In genomic region chr3:28229503-28229902, GRCm38 (mm10) we compare ENCODE assay signal across 19 mouse cellular contexts. TPM values are rescaled to one million over a fixed set of nuclear protein-coding genes. Genes with fewer than 3 reads are reported as not detected.
DNase-seq lines count a peak whose midpoint lies in the region; ATAC-seq and TF ChIP-seq lines count a peak whose summit lies in the region.
"Had no signal": no experiment of that assay in that cellular context is flagged by ENCODE, and none has a peak within 500 bp of the region (broad histone marks: within the 10 kb centered on the region; RNA-seq: fewer than 3 reads in every experiment).

No protein-coding gene starts in this region.

- peaks cover 0 to 14% of the 10 kb centered on the region in 2 experiments; a peak in 2 of 4 replicates for H3K36me3 ChIP-seq in MEL (ENCODE audit: control insufficient read depth in 1 of 2, insufficient read depth in 2 of 2, low read length in 2 of 2)
- H3K36me3 ChIP-seq in small intestine, adult 2 months (ENCODE audit: control insufficient read depth, insufficient read depth, low read length) = no peaks in the 10 kb centered on the region
- no peaks in the 10 kb centered on the region for H3K36me3 ChIP-seq in hindbrain, postnatal 0 days (ENCODE audit: insufficient read depth, low read length)
- H3K36me3 ChIP-seq: limb, embryonic 12.5 days had no signal

- H3K27me3 ChIP-seq in MEL (ENCODE audit: control insufficient read depth in 1 of 2, insufficient read depth in 2 of 2, low read length in 2 of 2) = no peaks in the 10 kb centered on the region
- H3K27me3 ChIP-seq in small intestine, adult 2 months (ENCODE audit: control insufficient read depth, insufficient read depth, low read length) = no peaks in the 10 kb centered on the region
- H3K27me3 ChIP-seq in hindbrain, postnatal 0 days (ENCODE audit: insufficient read depth, low read length) = no peaks in the 10 kb centered on the region
- H3K27me3 ChIP-seq: limb, embryonic 12.5 days had no signal

- H3K79me2 ChIP-seq in MEL (ENCODE audit: control insufficient read depth, insufficient read depth, low read length, poor library complexity) = no peaks in the 10 kb centered on the region

- TF ChIP-seq RAD21 in MEL (IDR thresholded peaks at IDR 0.05; ENCODE audit: low read depth, low read length) = no peak

- no peaks in the 10 kb centered on the region for H3K9me3 ChIP-seq in MEL (replicated peaks; ENCODE audit: insufficient read depth, low read length)
- no peaks in the 10 kb centered on the region for H3K9me3 ChIP-seq in hindbrain, postnatal 0 days (ENCODE audit: low read length)
- H3K9me3 ChIP-seq: limb, embryonic 12.5 days had no signal

- peaks cover 0 to 27% of the 10 kb centered on the region in 2 experiments; a peak in 2 of 4 replicates for H3K4me1 ChIP-seq in MEL (ENCODE audit: control insufficient read depth in 1 of 2, insufficient read depth in 2 of 2, low read length in 2 of 2)
- H3K4me1 ChIP-seq in small intestine, adult 2 months (ENCODE audit: control insufficient read depth, insufficient read depth, insufficient read length, low read length) = peaks cover 26% of the 10 kb centered on the region; the same call in 1 of the 2 replicates
- peaks cover 5% of the 10 kb centered on the region; the same call in 1 of the 2 replicates for H3K4me1 ChIP-seq in hindbrain, postnatal 0 days (ENCODE audit: insufficient read depth, low read length)

- no peak overlapping the region for H3K9ac ChIP-seq in MEL (ENCODE audit: control insufficient read depth, low read depth, low read length, poor library complexity, severe bottlenecking)
- H3K9ac ChIP-seq in hindbrain, postnatal 0 days (replicated peaks; ENCODE audit: low read length) = no peak overlapping the region
- H3K9ac ChIP-seq: hindbrain, embryonic 14.5 days; limb, embryonic 12.5 days had no signal

- no peak for TF ChIP-seq POLR2A in MEL (IDR thresholded peaks at IDR 0.05; ENCODE audit: control insufficient read depth in 1 of 2, insufficient read depth in 1 of 2, low read depth in 1 of 2, low read length in 2 of 2, poor library complexity in 1 of 2)
- no peak; the same call in 1 of the 2 replicates for TF ChIP-seq POLR2A in small intestine, adult 2 months (IDR thresholded peaks at IDR 0.05; ENCODE audit: low read depth, low read length)

- 34% methylated on average over 2 of the region's 2 CpGs for WGBS in small intestine, adult 2 months
- WGBS in hindbrain, postnatal 0 days = 93% methylated on average over 2 of the region's 2 CpGs

- ATAC-seq in hindbrain, postnatal 0 days = no peak
- ATAC-seq: forebrain, embryonic 14.5 days had no signal

- peak; percentile 60 to 68 for TF ChIP-seq EP300 in MEL (IDR thresholded peaks at IDR 0.05; ENCODE audit: low read depth in 1 of 2, low read length in 2 of 2)

- peak; percentile 65 for DNase-seq in heart, adult 11 months
- DNase-seq in heart, adult 8-10 months (ENCODE audit: low spot score) = no peak
- DNase-seq in MEL (ENCODE audit: low read depth, low spot score) = peak; percentile 84
- peak; percentile 22 for DNase-seq in induced T-regulatory cell, adult 2 months (ENCODE audit: low read depth)
- DNase-seq in cerebellum, postnatal 4 days (ENCODE audit: low spot score in 2 of 2) = no peak
- no peak for DNase-seq in hindbrain, postnatal 0 days (ENCODE audit: low spot score)
- no peak for DNase-seq in gastrocnemius, adult 8-10 months (ENCODE audit: low spot score in 2 of 2)
- DNase-seq: heart, adult 2 months; heart, postnatal 14 days; kidney, adult 8-10 months; kidney, postnatal 36 days; layer of hippocampus, adult 9-11 months; lung, postnatal 14 days; thymus, adult 2 months had no signal

- H3K4me2 ChIP-seq in hindbrain, postnatal 0 days (ENCODE audit: low read depth, low read length) = no peak overlapping the region
- H3K4me2 ChIP-seq: hindbrain, embryonic 14.5 days; limb, embryonic 12.5 days; midbrain, embryonic 11.5 days had no signal

- H3K27ac ChIP-seq in MEL (ENCODE audit: control insufficient read depth, low read depth, low read length) = peak overlapping the region; percentile 14; the same call in 1 of the 2 replicates
- peak overlapping the region; percentile 90 for H3K27ac ChIP-seq in small intestine, adult 2 months (ENCODE audit: insufficient read depth, low read depth, low read length)
- H3K27ac ChIP-seq in hindbrain, postnatal 0 days = no peak overlapping the region
- H3K27ac ChIP-seq: heart, adult 2 months; hindbrain, embryonic 14.5 days; limb, embryonic 12.5 days had no signal

- no peak overlapping the region; a peak in 1 of 4 replicates for H3K4me3 ChIP-seq in MEL (ENCODE audit: control insufficient read depth in 1 of 2, insufficient read depth in 1 of 2, low read depth in 2 of 2, low read length in 2 of 2)
- H3K4me3 ChIP-seq in small intestine, adult 2 months (ENCODE audit: low read depth, low read length) = no peak overlapping the region
- H3K4me3 ChIP-seq in hindbrain, postnatal 0 days (ENCODE audit: low read length) = no peak overlapping the region
- H3K4me3 ChIP-seq: heart, adult 2 months; limb, embryonic 12.5 days had no signal

- TF ChIP-seq CTCF in MEL (IDR thresholded peaks at IDR 0.05 in 2 of 3, conservative IDR thresholded peaks at IDR 0.05 in 1 of 3; ENCODE audit: control insufficient read depth in 1 of 3, insufficient read depth in 1 of 3, low read depth in 2 of 3, low read length in 3 of 3, poor library complexity in 1 of 3, severe bottlenecking in 1 of 3) = no peak
- TF ChIP-seq CTCF in small intestine, adult 2 months (IDR thresholded peaks at IDR 0.05; ENCODE audit: extremely low read depth, insufficient read length, insufficient replicate concordance, low read depth, low read length) = no peak
- TF ChIP-seq CTCF in hindbrain, postnatal 0 days (IDR thresholded peaks at IDR 0.05; ENCODE audit: low read depth) = no peak

TF ChIP-seq in MEL, 35 proteins besides CTCF, POLR2A, EP300 and RAD21:
- TF ChIP-seq RCOR1 (IDR thresholded peaks at IDR 0.05; ENCODE audit: low read depth, low read length) (peak; percentile 48; the same call in 1 of the 2 replicates), CHD1 (IDR thresholded peaks at IDR 0.05; ENCODE audit: low read depth, low read length) (no peak), GATA1 (IDR thresholded peaks at IDR 0.05; ENCODE audit: low read depth, low read length) (peak; percentile 86), TCF12 (IDR thresholded peaks at IDR 0.05; ENCODE audit: low read depth, low read length) (0 out of 2 replicates have a peak, but pooled peaks have one; percentile 30), USF1 (IDR thresholded peaks at IDR 0.05; ENCODE audit: low read depth, low read length) (no peak), JUND (IDR thresholded peaks at IDR 0.05; ENCODE audit: low read depth, low read length) (peak; percentile 67; the same call in 1 of the 2 replicates), ETS1 (IDR thresholded peaks at IDR 0.05; ENCODE audit: low read depth, low read length) (0 out of 2 replicates have a peak, but pooled peaks have one; percentile 9)

RNA-seq across cellular contexts. Expression of gene Tnik, which starts 33.5 kb away (rescaled TPM):
- 10 to 100 TPM; 16.8 to 28.7 (median 22.4) TPM for total RNA-seq in heart, adult 8-10 months (2022)
- 13.6 and 14.5 TPM in 2 replicates for total RNA-seq in MEL (2012; rRNA removed)
- polyA plus RNA-seq in MEL (2012; ENCODE audit: insufficient read depth in 1 of 2, insufficient read length in 2 of 2, low read depth in 1 of 2, low replicate concordance in 2 of 2, missing spikeins in 1 of 2) = 10 to 100 TPM in 1 of 2 experiments, 1 to 10 TPM in 1; 9.9 to 78.4 TPM
- polyA plus RNA-seq in small intestine, adult 2 months (2012; rRNA removed) = 5.0 and 10.8 TPM in 2 replicates
- 98.1 and 105 TPM in 2 replicates for total RNA-seq in hindbrain, postnatal 0 days (2014; rRNA removed)
- 61.7 and 63.2 TPM in 2 replicates for polyA plus RNA-seq in hindbrain, postnatal 0 days (2015; fragmentation: Nextera tagmentation; extraction: Ambion mirVana)
- total RNA-seq in gastrocnemius, adult 8-10 months (2022) = 10 to 100 TPM; 21.9 to 29.9 (median 27.9) TPM

Comparison
In these comparisons a context has a peak if more than half of its experiments do, and no peak if none do; other contexts are left out.
1. DNase-seq: peak in heart, adult 11 months (single experiment), MEL (single experiment) and induced T-regulatory cell, adult 2 months (single experiment); none in heart, adult 8-10 months (single experiment), cerebellum, postnatal 4 days (0 of 2), hindbrain, postnatal 0 days (single experiment) and gastrocnemius, adult 8-10 months (0 of 2).